Mouse (Mus musculus) forebrain, embryonic 10.5 days (tissue): ENCODE measurements around the gene Dnah17. TPM values are rescaled to one million over a fixed set of nuclear protein-coding genes. Genes with fewer than 3 reads are reported as not detected.
A peak's percentile ranks its signal among the peaks of the same experiment; 100 is the strongest.

Experiments used
- DNase-seq: peaks from one replicate; pipeline ENCODE4 v3.0.0-alpha.2; 2017; ENCODE audit warnings: low spot score; ENCODE audit errors: extremely low spot score
- H3K27ac ChIP-seq: fragments of 300-500 bp; sonication (generic); 2 replicates; pipeline ENCODE4 v1.5.1; 2016; ENCODE audit warnings: mild to moderate bottlenecking
- H3K27me3 ChIP-seq: fragments of 300-500 bp; sonication (generic); 2 replicates; pipeline ENCODE4 v1.6.1; 2016; ENCODE audit warnings: mild to moderate bottlenecking; ENCODE audit not compliant: poor library complexity, severe bottlenecking
- H3K36me3 ChIP-seq: fragments of 300-500 bp; sonication (generic); replicated peaks from 2 replicates; pipeline ENCODE4 v1.6.1; 2016; ENCODE audit warnings: mild to moderate bottlenecking, moderate library complexity
- H3K4me1 ChIP-seq: fragments of 300-500 bp; sonication (generic); 2 replicates; pipeline ENCODE4 v1.6.1; 2016
- H3K4me3 ChIP-seq: fragments of 300-500 bp; sonication (generic); 2 replicates; pipeline ENCODE4 v1.5.1; 2016; ENCODE audit warnings: mild to moderate bottlenecking, moderate library complexity
- H3K9me3 ChIP-seq: fragments of 300-500 bp; sonication (generic); 2 replicates; pipeline ENCODE4 v1.6.1; 2016; ENCODE audit warnings: mild to moderate bottlenecking, moderate library complexity
- WGBS: fragments of 180-500 bp; shearing (Covaris S2); methylation state at CpG from one replicate; pipeline ENCODE4 v1.1.7; 2016; 5-methylcytosine and 5-hydroxymethylcytosine counted together
- polyA plus RNA-seq: library from polyadenylated mRNA; unstranded; fragments of >200 nt; fragmentation: Nextera tagmentation; extraction: Ambion mirVana; gene quantifications from 2 replicates; pipeline ENCODE4 v1.2.1, GENCODE M21; 2016

Gene Dnah17
- polyA plus RNA-seq, 1 experiment from 2014 or later: 0.27 TPM

GRCm38 (mm10) chr11:118104001-118104400, 26.4 kb downstream of the Dnah17 start:
- Histone ChIP-seq H3K36me3 (no peaks in the 10 kb centered on the region), H3K4me3 (no peak overlapping the region), H3K27ac (no peak overlapping the region), H3K9me3 (no peaks in the 10 kb centered on the region), H3K4me1 (peaks cover 10% of the 10 kb centered on the region; the same call in 1 of the 2 replicates), H3K27me3 (no peaks in the 10 kb centered on the region)
- WGBS: 15% methylated on average over 5 of the region's 5 CpGs
- DNase-seq: peak; percentile 81

- 96% methylated on average over 5 of the region's 5 CpGs for WGBS
- Histone ChIP-seq H3K4me3 (no peak overlapping the region), H3K27ac (no peak overlapping the region), H3K36me3 (no peaks in the 10 kb centered on the region), H3K27me3 (no peaks in the 10 kb centered on the region), H3K9me3 (no peaks in the 10 kb centered on the region), H3K4me1 (peaks cover 10% of the 10 kb centered on the region; the same call in 1 of the 2 replicates)
- DNase-seq: no peak
Observed at GRCm38 (mm10) chr11:118103383-118103782, 27.1 kb downstream of the Dnah17 start.

DNA sequence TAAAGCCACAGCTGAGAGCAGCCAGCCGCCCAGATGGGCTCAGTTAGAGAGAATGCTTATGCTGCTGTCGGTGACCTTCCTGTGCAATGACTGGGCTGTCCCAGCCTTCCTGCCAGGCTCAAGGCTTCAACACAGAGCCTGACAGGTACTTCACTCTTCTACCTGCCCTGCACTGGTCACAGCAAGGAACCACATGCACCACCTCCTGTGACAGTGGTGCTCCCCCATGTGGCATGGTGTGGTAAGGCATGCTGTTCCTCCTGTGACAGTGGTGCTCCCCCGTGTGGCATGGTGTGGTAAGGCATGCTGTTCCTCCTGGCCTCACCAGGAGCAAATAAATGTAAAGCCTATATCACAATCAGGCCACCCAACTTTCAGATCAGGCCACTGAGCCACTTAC, 27.6 kb downstream of the Dnah17 start:
- H3K27ac ChIP-seq: no peak overlapping the region
- H3K9me3 ChIP-seq: no peaks in the 10 kb centered on the region
- peak; percentile 81 for DNase-seq
- H3K27me3 ChIP-seq: no peaks in the 10 kb centered on the region
- H3K36me3 ChIP-seq: no peaks in the 10 kb centered on the region
- H3K4me3 ChIP-seq: no peak overlapping the region
- 62% methylated on average over 3 of the region's 3 CpGs for WGBS
- H3K4me1 ChIP-seq: peaks cover 10% of the 10 kb centered on the region; the same call in 1 of the 2 replicates

DNA sequence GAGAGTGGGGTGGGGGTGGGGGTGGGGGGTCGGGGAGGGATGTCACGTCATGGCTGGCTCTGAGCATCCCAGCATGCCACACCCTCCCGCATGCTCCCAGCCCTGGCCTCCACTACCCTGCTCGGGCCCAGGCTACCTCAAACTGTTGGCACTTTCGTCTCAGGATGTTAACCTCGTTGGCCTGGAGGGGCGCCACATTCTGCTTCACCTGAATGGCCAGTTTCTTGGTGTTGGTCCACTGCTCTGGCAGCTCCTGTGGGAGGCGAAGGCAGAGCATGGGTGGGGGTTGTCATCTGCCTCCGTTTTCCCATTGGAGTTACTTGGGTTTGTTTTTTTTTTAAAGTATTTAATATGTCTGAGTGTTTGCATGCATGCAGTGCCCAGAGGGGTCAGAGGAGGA, 29.3 kb downstream of the Dnah17 start:
- Histone ChIP-seq H3K36me3 (no peaks in the 10 kb centered on the region), H3K4me3 (no peak overlapping the region), H3K27me3 (no peaks in the 10 kb centered on the region), H3K4me1 (peaks cover 21% of the 10 kb centered on the region), H3K27ac (no peak overlapping the region), H3K9me3 (no peaks in the 10 kb centered on the region)
- WGBS: 51% methylated on average over 9 of the region's 9 CpGs
- no peak for DNase-seq

DNA sequence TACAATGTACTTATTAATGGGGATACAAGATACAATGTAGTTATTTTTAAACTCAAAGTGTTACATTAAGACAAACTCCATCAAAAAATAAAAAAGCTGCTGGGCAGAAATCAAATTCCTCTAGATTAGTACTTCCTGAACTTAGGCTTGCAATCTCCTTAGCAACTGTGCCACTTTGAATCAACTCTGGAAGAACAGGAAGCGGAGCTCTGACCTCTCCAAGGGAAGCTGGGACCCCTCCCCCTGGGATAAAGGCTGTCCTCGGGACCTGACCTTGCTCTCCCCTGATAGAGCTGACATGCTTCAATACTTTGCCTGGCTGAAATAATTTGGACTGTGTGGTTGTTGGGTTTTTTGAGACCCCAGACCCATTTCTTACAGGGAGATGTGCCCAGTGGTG, 33.7 kb downstream of the Dnah17 start:
- no peak overlapping the region for H3K4me3 ChIP-seq
- no peak for DNase-seq
- H3K27me3 ChIP-seq: no peaks in the 10 kb centered on the region
- H3K36me3 ChIP-seq: no peaks in the 10 kb centered on the region
- H3K4me1 ChIP-seq: peaks cover 16% of the 10 kb centered on the region
- 51% methylated on average over 2 of the region's 2 CpGs for WGBS
- no peak overlapping the region for H3K27ac ChIP-seq
- no peaks in the 10 kb centered on the region for H3K9me3 ChIP-seq

- Histone ChIP-seq H3K4me1 (peaks cover 11% of the 10 kb centered on the region), H3K36me3 (no peaks in the 10 kb centered on the region), H3K9me3 (peaks cover 8% of the 10 kb centered on the region; the same call in 1 of the 2 replicates), H3K4me3 (no peak overlapping the region), H3K27me3 (no peaks in the 10 kb centered on the region), H3K27ac (no peak overlapping the region)
- WGBS: 92% methylated on average over 9 of the region's 9 CpGs
- DNase-seq: no peak
Observed at GRCm38 (mm10) chr11:118095004-118095403, 35.4 kb downstream of the Dnah17 start.

GRCm38 (mm10) chr11:118091002-118091670, 39.3 kb downstream of the Dnah17 start:
- 87% methylated on average over 23 of the region's 23 CpGs for WGBS

DNA sequence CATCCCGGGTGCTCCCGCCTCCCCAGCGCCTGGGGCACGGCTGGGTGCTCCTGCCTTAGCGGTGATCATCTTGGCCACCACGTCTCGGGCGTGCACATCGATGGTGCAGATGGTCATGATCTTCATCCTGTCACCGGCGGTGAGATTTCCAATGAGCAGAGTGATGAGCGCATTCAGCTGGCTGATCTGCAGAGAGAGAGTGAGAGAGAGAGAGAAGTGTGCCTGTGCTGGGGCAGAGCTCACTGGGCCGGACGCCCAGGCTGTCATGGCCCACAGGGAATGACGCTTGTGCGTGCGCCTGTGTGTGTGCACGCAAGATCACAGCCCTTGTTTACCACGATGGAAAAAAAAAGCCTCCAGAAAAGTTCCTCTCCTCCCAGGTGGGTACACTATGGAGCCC, 41.5 kb downstream of the Dnah17 start:
- Histone ChIP-seq H3K27ac (no peak overlapping the region), H3K27me3 (no peaks in the 10 kb centered on the region), H3K4me3 (no peak overlapping the region), H3K4me1 (peaks cover 24% of the 10 kb centered on the region), H3K9me3 (peaks cover 8% of the 10 kb centered on the region; the same call in 1 of the 2 replicates), H3K36me3 (no peaks in the 10 kb centered on the region)
- 87% methylated on average over 19 of the region's 19 CpGs for WGBS
- no peak for DNase-seq

More at GRCm38 (mm10) chr11:118091002-118091670, 39.3 kb downstream of the Dnah17 start:
- Histone ChIP-seq H3K36me3 (no peaks in the 10 kb centered on the region), H3K4me3 (no peak overlapping the region), H3K9me3 (peaks cover 8% of the 10 kb centered on the region; the same call in 1 of the 2 replicates), H3K4me1 (peaks cover 23% of the 10 kb centered on the region), H3K27ac (no peak overlapping the region), H3K27me3 (no peaks in the 10 kb centered on the region)
- no peak for DNase-seq

GRCm38 (mm10) chr11:118085961-118086360, 44.5 kb downstream of the Dnah17 start:
- Histone ChIP-seq H3K9me3 (peaks cover 4% of the 10 kb centered on the region; the same call in 1 of the 2 replicates), H3K27ac (no peak overlapping the region), H3K4me1 (peaks cover 35% of the 10 kb centered on the region), H3K4me3 (no peak overlapping the region), H3K36me3 (no peaks in the 10 kb centered on the region), H3K27me3 (no peaks in the 10 kb centered on the region)
- WGBS: 83% methylated on average over 8 of the region's 8 CpGs
- no peak for DNase-seq

DNA sequence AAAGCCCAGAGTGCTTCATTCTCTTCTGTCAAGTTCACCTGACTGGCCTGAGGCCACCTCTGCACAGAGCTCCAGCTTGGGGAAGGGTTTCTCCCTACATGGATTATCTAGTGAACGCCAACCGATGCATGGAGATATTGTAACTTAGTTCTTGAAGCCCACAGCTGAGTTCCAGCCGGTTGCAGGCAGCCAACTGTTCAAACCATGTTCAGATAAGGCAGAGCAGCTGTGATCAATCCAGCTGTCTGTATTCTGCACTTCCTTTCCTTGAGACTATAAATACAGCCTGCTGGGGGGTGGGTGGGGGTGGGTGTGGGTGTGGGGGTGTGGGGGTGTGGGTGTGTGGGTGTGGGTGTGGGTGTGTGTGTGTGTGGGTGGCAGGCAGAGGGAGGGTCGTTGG, 45.3 kb downstream of the Dnah17 start:
- 85% methylated on average over 4 of the region's 4 CpGs for WGBS
- Histone ChIP-seq H3K9me3 (no peaks in the 10 kb centered on the region), H3K4me3 (no peak overlapping the region), H3K27ac (no peak overlapping the region), H3K4me1 (peaks cover 35% of the 10 kb centered on the region), H3K27me3 (no peaks in the 10 kb centered on the region), H3K36me3 (no peaks in the 10 kb centered on the region)
- DNase-seq: no peak

GRCm38 (mm10) chr11:118084266-118084665, 46.2 kb downstream of the Dnah17 start:
- Histone ChIP-seq H3K4me1 (peaks cover 43% of the 10 kb centered on the region), H3K9me3 (no peaks in the 10 kb centered on the region), H3K27ac (no peak overlapping the region), H3K27me3 (no peaks in the 10 kb centered on the region), H3K36me3 (no peaks in the 10 kb centered on the region), H3K4me3 (no peak overlapping the region)
- 84% methylated on average over 3 of the region's 3 CpGs for WGBS
- DNase-seq: no peak

GRCm38 (mm10) chr11:118083811-118084210, 46.6 kb downstream of the Dnah17 start:
- Histone ChIP-seq H3K4me1 (peaks cover 44% of the 10 kb centered on the region), H3K9me3 (no peaks in the 10 kb centered on the region), H3K36me3 (no peaks in the 10 kb centered on the region), H3K4me3 (no peak overlapping the region), H3K27ac (no peak overlapping the region), H3K27me3 (no peaks in the 10 kb centered on the region)
- WGBS: 9% methylated on average over 6 of the region's 6 CpGs
- DNase-seq: peak; percentile 77

GRCm38 (mm10) chr11:118082294-118082693, 48.1 kb downstream of the Dnah17 start:
- Histone ChIP-seq H3K27ac (no peak overlapping the region), H3K4me3 (no peak overlapping the region), H3K27me3 (no peaks in the 10 kb centered on the region), H3K36me3 (no peaks in the 10 kb centered on the region), H3K9me3 (no peaks in the 10 kb centered on the region), H3K4me1 (peaks cover 31% of the 10 kb centered on the region)
- WGBS: 93% methylated on average over 14 of the region's 14 CpGs
- no peak for DNase-seq
